Mouse (Mus musculus) brain, embryonic 14.5 days (tissue): ENCODE measurements at regions not wholly inside any gene's neighbourhood (a gene's known extent, or its start where the extent isn't known, plus 50 kb on each side); places are given as distances from the start of the nearest gene placed in this dataset.
"Not testable (repeated sequence)": the region's sequence is repeated elsewhere in the genome, so short reads cannot be mapped to it uniquely, and the experiment has no call there.

Source experiments
- DNase-seq: peaks from one replicate; pipeline ENCODE4 v3.0.0-alpha.2; 2011; ENCODE audit warnings: low read depth
- CTCF ChIP-seq: fragments of 200-500 bp; IDR thresholded peaks from 2 replicates; pipeline ENCODE4 v1.5.1; 2012; ENCODE audit warnings: inconsistent platforms, mild to moderate bottlenecking, moderate library complexity, borderline replicate concordance; ENCODE audit not compliant: insufficient read depth, insufficient read length; ENCODE audit errors: extremely low read depth
- POLR2A ChIP-seq: fragments of 200-500 bp; IDR thresholded peaks from 2 replicates; pipeline ENCODE4 v1.6.1; 2012; ENCODE audit warnings: mild to moderate bottlenecking, inconsistent platforms, borderline replicate concordance; ENCODE audit not compliant: poor library complexity, insufficient read depth, insufficient read length, severe bottlenecking; ENCODE audit errors: extremely low read depth

- DNase-seq: peak; percentile 4
- TF ChIP-seq CTCF (no peak), POLR2A (no peak)
These were observed 170.9 kb upstream of the Tbl1xr1 start for GRCm38 (mm10) chr3:21905384-21906073.

DNA sequence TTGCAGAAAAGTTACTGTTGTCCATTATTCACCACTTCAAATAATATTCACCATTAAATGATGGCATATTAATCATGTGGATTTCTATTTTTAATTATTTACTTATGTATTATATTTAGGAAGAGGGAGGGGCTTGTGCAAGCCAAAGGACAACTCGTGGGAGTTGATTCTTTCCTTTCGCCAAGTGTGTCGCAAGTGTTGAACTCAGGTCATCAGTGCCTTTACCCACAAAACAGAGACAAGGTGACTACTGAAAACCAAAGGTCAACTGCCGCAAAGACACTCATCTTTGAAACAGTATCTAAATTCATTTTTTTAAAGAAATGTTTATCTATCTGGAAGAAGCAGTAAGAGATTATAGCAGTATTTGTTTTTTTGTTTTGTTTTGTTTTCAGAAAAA, 167.6 kb upstream of the Tbl1xr1 start:
- no peak for DNase-seq
- TF ChIP-seq POLR2A: no peak

DNA sequence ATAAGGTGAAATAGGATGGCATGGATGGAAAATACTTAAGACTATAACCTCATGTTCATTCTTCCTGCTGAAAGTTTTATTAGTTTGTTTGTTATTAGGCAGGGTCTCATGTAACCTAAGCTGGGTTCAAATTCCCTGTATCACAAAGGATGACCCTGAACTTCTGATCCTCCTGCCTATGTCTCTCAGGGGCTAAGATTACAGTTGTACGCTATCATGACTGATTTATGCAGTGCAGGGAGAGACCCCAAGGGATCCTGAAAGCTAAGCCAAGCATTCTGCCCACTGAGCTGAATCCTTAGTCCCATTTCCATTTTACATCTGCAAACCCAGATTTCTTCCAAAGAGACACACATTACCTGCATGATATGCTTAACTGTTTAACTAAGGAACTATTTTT, 166.4 kb upstream of the Tbl1xr1 start:
- TF ChIP-seq CTCF: no peak
- no peak for TF ChIP-seq POLR2A
- DNase-seq: no peak

DNA sequence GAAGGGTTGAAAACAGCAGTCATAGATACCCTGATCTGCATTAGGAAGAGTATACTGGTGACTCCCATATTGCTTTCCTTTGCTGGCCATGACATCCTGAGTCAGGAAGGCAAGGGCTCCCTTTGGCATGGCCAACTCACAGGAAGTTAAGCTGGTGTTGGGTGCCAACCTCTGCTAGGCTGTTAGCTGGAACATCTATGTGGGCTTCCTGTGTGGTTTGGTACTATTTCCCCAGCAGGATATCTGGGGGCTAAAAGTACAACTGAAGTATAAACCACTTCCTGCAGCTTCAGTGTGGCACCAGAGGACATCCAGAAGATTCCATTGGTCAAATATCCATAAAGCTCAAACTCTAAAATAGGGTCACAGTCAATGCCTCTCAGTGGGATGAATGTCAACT, 165.4 kb upstream of the Tbl1xr1 start:
- no peak for DNase-seq
- TF ChIP-seq POLR2A (no peak), CTCF (no peak)

DNA sequence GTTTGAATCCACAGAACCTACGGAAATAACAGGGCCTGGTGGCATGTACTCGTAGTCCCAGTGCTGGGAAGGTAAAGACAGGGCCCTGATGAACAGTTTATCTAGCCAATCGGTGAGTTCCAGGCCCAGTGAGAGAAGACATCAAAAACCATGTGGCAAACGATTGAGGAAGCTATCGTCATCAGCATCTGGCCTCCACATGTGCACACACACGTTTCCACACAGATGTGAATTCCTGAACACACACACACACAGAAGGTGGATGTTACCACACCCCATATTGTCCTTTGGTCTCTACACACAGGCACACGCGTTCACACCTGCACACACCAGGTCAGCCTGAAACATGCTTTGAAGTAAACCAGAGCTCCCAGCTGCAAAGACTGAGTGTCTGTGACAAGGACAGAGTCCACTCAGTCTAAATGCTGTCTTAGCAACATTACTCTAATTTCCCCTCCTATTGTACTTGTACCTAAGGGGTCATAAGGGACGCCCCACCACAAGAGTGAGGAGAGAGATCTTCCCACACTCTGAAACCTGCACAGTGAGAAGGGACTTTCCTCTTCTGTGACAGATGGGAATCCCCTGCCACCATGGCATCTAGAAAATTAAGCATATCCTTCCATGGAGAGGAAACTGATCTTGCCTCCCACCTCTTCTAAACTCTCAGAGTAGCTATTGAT, 159.1 kb upstream of the Tbl1xr1 start:
- TF ChIP-seq CTCF (no peak), POLR2A (no peak)
- no peak for DNase-seq

- TF ChIP-seq CTCF (no peak), POLR2A (no peak)
- DNase-seq: no peak
These were observed 158.0 kb upstream of the Tbl1xr1 start for GRCm38 (mm10) chr3:21918431-21918830.

DNA sequence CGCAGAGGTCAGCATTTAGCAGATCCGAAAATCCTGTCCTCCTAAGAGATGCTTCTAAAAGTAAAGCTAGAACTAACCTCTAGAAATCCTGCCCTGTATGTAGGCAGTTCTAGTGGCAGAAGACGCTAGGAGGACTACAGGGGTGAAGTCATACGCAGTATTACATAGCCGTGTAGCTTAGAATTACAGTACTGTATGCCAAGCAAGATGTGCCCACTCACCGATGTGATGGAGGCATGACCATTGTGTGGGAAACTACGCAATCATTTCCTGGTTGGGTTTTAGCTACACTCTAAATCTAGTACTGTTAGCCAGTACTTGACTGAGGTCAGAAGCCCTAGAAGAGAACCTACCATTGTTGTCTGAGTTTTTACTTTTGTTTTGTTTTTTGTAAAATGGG, 156.5 kb upstream of the Tbl1xr1 start:
- no peak for TF ChIP-seq CTCF
- no peak for TF ChIP-seq POLR2A
- no peak for DNase-seq

- DNase-seq: no peak
- no peak for TF ChIP-seq CTCF
- TF ChIP-seq POLR2A: no peak
These were observed 144.5 kb upstream of the Tbl1xr1 start for GRCm38 (mm10) chr3:21931951-21932350.

DNA sequence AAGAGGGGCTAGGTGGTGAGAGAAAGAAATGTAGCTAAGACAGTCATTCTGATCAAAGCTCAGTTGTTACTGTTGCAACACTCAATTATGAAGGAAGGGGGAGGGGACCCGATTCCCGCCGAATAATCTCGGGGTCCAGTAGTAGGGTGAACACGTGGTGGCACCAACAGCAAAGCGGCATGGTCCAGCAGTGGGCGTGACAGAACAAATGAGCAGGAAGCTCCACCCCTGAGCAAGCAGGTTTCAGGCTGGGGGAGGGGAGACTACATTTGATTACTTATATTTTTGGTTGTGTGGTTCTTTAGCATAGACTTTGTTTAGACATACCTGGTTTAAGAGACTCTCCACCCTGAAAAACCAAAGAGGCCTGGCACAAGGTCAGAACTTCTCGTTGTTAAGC, 143.8 kb upstream of the Tbl1xr1 start:
- DNase-seq: not testable (repeated sequence)

- peak; percentile 87 for DNase-seq
- TF ChIP-seq CTCF (no peak), POLR2A (no peak)
These were observed 141.7 kb upstream of the Tbl1xr1 start for GRCm38 (mm10) chr3:21934731-21935271.

- peak; percentile 99 for DNase-seq
- TF ChIP-seq CTCF (no peak), POLR2A (no peak)
These were observed 140.7 kb upstream of the Tbl1xr1 start for GRCm38 (mm10) chr3:21935571-21936261.

DNA sequence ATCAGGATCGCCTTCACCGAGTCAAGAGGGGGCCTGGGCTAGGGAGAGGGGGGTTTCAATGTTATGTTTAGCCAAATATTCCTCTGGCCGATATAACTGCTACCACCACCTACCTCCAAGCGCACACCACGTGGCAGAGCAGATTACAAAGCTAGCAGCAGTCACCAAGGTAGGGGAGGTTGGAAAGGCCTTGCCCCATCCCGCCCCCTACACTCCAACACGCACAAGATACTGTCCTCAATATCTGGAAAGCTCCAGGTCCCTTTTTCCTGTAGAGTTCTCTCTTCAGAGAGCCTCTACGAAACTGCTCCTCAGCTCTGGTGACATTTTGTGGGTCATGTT, 140.2 kb upstream of the Tbl1xr1 start:
- no peak for DNase-seq
- peak; percentile 9; the same call in 1 of the 2 replicates for TF ChIP-seq CTCF
- no peak for TF ChIP-seq POLR2A

- TF ChIP-seq CTCF (no peak), POLR2A (no peak)
- DNase-seq: no peak
These were observed 139.8 kb upstream of the Tbl1xr1 start for GRCm38 (mm10) chr3:21936616-21937015.
